Mouse (Mus musculus) MEL (cell line): ENCODE measurements around the gene Gm6525.

ENCODE experiments used
- CTCF ChIP-seq, 3 experiments: IDR thresholded peaks in 2 of 3; conservative IDR thresholded peaks in 1 of 3; 2 replicates each; pipeline ENCODE4 v1.5.1; 2011 to 2012; ENCODE audit warnings: low read length in 3 of 3, low read depth in 2 of 3, mild to moderate bottlenecking in 2 of 3, improper control_type of control experiment in 1 of 3, inconsistent platforms in 1 of 3, mixed read lengths in 1 of 3, moderate library complexity in 1 of 3; ENCODE audit not compliant: control insufficient read depth in 1 of 3, insufficient read depth in 1 of 3, poor library complexity in 1 of 3, severe bottlenecking in 1 of 3
- ETS1 ChIP-seq: IDR thresholded peaks from 2 replicates; pipeline ENCODE4 v1.6.1; 2012; ENCODE audit warnings: low read depth, mild to moderate bottlenecking, inconsistent platforms, low read length, improper control_type of control experiment, moderate library complexity
- GATA1 ChIP-seq: IDR thresholded peaks from 2 replicates; pipeline ENCODE4 v1.6.1; 2011; ENCODE audit warnings: low read depth, low read length, improper control_type of control experiment
- HCFC1 ChIP-seq: IDR thresholded peaks from 2 replicates; pipeline ENCODE4 v1.6.1; 2012; ENCODE audit warnings: low read depth, mild to moderate bottlenecking, inconsistent platforms, low read length, improper control_type of control experiment, moderate library complexity
- KAT2A ChIP-seq: conservative IDR thresholded peaks from 2 replicates; pipeline ENCODE4 v1.6.1; 2012; ENCODE audit warnings: low read depth, low read length, improper control_type of control experiment, inconsistent platforms
- NELFE ChIP-seq: IDR thresholded peaks from 2 replicates; pipeline ENCODE4 v1.6.1; 2011; ENCODE audit warnings: low read depth, low read length, improper control_type of control experiment
- POLR2A ChIP-seq, 2 experiments: IDR thresholded peaks; 2 replicates each; pipeline ENCODE4 v1.6.1; 2011 to 2012; ENCODE audit warnings: low read length in 2 of 2, mild to moderate bottlenecking in 2 of 2, control low read depth in 1 of 2, improper control_type of control experiment in 1 of 2, low read depth in 1 of 2, moderate library complexity in 1 of 2; ENCODE audit not compliant: control insufficient read depth in 1 of 2, insufficient read depth in 1 of 2, poor library complexity in 1 of 2
- SMC3 ChIP-seq: IDR thresholded peaks from 2 replicates; pipeline ENCODE4 v1.6.1; 2011; ENCODE audit warnings: low read depth, low read length, improper control_type of control experiment
- USF1 ChIP-seq: IDR thresholded peaks from 2 replicates; pipeline ENCODE4 v1.6.1; 2014; ENCODE audit warnings: low read depth, mild to moderate bottlenecking, inconsistent platforms, low read length, improper control_type of control experiment, moderate library complexity
- ZC3H11A ChIP-seq: IDR thresholded peaks from 2 replicates; pipeline ENCODE4 v1.6.1; 2012; ENCODE audit warnings: low read depth, mild to moderate bottlenecking, inconsistent platforms, low read length, improper control_type of control experiment

- TF ChIP-seq POLR2A (IDR thresholded peaks at IDR 0.05; ENCODE audit: control insufficient read depth in 1 of 2, insufficient read depth in 1 of 2, low read depth in 1 of 2, low read length in 2 of 2, poor library complexity in 1 of 2) (no peak), SMC3 (no peak), HCFC1 (no peak), KAT2A (no peak), ETS1 (no peak), CTCF (IDR thresholded peaks at IDR 0.05 in 2 of 3, conservative IDR thresholded peaks at IDR 0.05 in 1 of 3; ENCODE audit: control insufficient read depth in 1 of 3, insufficient read depth in 1 of 3, low read depth in 2 of 3, low read length in 3 of 3, poor library complexity in 1 of 3, severe bottlenecking in 1 of 3) (no peak), GATA1 (no peak), NELFE (no peak), ZC3H11A (no peak), USF1 (no peak)
Observed at GRCm38 (mm10) chr3:84127431-84127830, 46.5 kb upstream of the Gm6525 start.
